Mouse (Mus musculus) neural tube, embryonic 12.5 days (tissue): ENCODE results near the gene Pik3ip1. TPM values are rescaled to one million over a fixed set of nuclear protein-coding genes. Genes with fewer than 3 reads are reported as not detected.

Source experiments
- ATAC-seq: fragments of 200-750 bp; cut with Nextera tagmentation; 2 replicates; pipeline ENCODE4 v1.8.0; 2017; ENCODE audit warnings: low read depth, mild to moderate bottlenecking, moderate TSS enrichment, moderate library complexity; ENCODE audit not compliant: low FRiP score
- H3K27ac ChIP-seq: fragments of 300-500 bp; sonication (generic); 2 replicates; pipeline ENCODE4 v1.5.1; 2016
- H3K27me3 ChIP-seq: fragments of 300-500 bp; sonication (generic); replicated peaks from 2 replicates; pipeline ENCODE4 v1.6.1; 2016; ENCODE audit warnings: mild to moderate bottlenecking
- H3K36me3 ChIP-seq: fragments of 300-500 bp; sonication (generic); 2 replicates; pipeline ENCODE4 v1.6.1; 2016; ENCODE audit warnings: mild to moderate bottlenecking
- H3K4me1 ChIP-seq: fragments of 300-500 bp; sonication (generic); 2 replicates; pipeline ENCODE4 v1.6.1; 2016
- H3K4me2 ChIP-seq: fragments of 300-500 bp; sonication (generic); replicated peaks from 2 replicates; pipeline ENCODE4 v1.6.1; 2016; ENCODE audit warnings: mild to moderate bottlenecking
- H3K4me3 ChIP-seq: fragments of 300-500 bp; sonication (generic); 2 replicates; pipeline ENCODE4 v1.5.1; 2016
- H3K9ac ChIP-seq: fragments of 300-500 bp; sonication (generic); 2 replicates; pipeline ENCODE4 v1.6.1; 2016; ENCODE audit warnings: mild to moderate bottlenecking
- H3K9me3 ChIP-seq: fragments of 300-500 bp; sonication (generic); 2 replicates; pipeline ENCODE4 v1.6.1; 2016; ENCODE audit warnings: mild to moderate bottlenecking
- WGBS: fragments of 180-500 bp; shearing (Covaris S2); methylation state at CpG from one replicate; pipeline ENCODE4 v1.1.7; 2016; 5-methylcytosine and 5-hydroxymethylcytosine counted together
- polyA plus RNA-seq: library from polyadenylated mRNA; unstranded; fragments of >200 nt; fragmentation: Nextera tagmentation; extraction: Ambion mirVana; gene quantifications from 2 replicates; pipeline ENCODE4 v1.2.1, GENCODE M21; 2016

Pik3ip1 gene
- polyA plus RNA-seq, 1 experiment from 2014 or later, result 21.2 TPM

DNA sequence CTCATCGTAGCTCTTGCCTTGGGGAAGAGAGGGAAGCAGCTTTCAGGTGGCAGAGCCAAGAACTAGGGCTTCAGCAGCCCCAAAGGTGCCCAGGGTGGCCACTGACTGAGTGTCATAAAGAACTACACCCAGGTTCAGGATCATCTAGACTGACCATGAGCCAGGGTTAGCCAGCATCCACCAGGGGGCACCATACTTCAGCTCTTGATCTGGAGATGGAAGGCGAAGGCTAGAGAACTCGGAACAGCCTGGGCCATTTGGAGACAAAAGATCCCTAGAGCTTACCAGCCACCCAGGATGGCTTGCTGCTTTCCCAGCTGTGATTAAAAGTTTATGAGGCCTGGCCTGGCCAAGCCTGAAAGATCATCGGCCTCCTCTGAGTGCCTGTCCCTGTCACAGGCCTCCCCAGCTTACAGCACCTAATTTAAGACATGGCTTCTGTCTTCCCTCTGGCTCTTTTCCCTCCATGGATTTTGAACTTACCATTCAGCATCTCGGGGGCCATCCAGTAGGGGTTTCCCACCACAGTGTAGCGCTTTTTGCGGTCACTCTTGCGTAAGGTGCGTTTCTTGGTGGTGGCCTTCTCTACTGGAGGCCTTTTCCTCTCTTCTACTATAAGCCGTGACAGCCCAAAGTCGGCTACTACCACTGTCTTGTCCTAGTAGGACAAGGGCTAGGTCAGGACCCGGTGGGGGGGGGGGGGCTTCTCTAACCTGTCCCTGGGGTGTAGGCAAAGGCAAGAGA lies 17.1 kb downstream of the Pik3ip1 start:
- WGBS, result 58% methylated on average over 12 of the region's 12 CpGs
- Histone ChIP-seq H3K9me3 (no peaks in the 10 kb centered on the region), H3K4me3 (no peak overlapping the region), H3K4me1 (peaks cover 14% of the 10 kb centered on the region), H3K9ac (no peak overlapping the region), H3K36me3 (peaks cover 65% of the 10 kb centered on the region), H3K4me2 (no peak overlapping the region), H3K27me3 (no peaks in the 10 kb centered on the region), H3K27ac (no peak overlapping the region)
- ATAC-seq, result peak; percentile 67; the same call in 1 of the 2 replicates

DNA sequence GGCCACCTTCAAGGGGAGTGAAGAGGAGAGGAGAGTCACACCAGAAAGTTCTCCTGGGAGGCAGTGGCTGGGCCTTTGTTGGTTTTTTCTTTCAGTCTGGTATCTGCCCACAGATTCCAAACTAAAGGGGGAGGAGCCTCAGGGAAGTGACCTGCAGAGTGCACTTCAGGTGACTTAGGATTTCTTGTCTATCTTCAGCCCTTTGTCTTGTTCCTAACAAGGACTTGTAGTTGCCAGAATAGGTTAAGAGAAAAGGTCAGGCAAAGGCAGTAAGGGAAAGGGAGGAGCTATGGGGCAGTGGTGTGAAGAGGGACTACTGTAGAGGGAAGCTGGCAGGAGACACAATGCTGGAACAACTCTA lies 17.6 kb downstream of the Pik3ip1 start:
- Histone ChIP-seq H3K9me3 (no peaks in the 10 kb centered on the region), H3K4me2 (no peak overlapping the region), H3K36me3 (peaks cover 71% of the 10 kb centered on the region), H3K4me1 (peaks cover 14% of the 10 kb centered on the region), H3K27me3 (no peaks in the 10 kb centered on the region), H3K27ac (no peak overlapping the region), H3K9ac (no peak overlapping the region), H3K4me3 (no peak overlapping the region)
- no peak for ATAC-seq

DNA sequence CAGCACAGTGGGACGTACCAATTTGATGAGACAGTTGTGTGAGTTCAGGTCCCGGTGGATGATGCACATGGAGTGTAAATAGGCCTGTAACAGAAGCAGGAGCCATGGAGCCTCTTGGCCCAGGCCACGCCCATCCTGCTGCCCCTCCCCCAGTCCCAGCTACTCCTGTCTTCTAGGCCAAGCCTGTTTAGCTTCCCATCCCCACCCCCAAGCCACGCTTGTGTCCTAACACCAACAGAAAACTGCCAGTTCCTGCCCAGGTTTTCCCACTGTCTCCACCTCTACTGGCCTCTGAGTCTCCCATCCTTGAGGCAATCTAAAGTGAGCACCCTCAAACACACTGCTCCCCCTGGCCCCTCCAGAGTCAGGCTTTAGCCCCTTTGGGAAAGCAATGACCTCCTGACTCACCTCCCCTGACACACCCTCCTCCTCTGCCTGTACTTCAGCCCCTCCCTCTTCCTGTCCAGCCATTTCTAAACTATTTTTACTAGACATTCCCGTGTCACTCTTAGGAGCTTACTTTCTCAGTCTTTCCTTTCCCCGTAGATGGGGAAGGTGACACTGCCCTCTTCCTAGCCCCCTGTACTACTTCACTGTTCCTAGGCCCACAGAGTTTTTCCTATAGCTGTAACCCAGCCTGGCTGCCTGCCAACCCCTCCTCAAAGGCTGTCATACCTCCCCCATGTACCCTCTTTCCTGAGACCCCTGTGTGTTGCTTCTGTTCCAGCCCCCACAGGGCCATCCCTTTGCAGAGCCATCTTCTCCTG lies 18.6 kb downstream of the Pik3ip1 start:
- Histone ChIP-seq H3K4me3 (no peak overlapping the region), H3K4me2 (no peak overlapping the region), H3K27me3 (no peaks in the 10 kb centered on the region), H3K9ac (peak overlapping the region; percentile 4; the same call in 1 of the 2 replicates), H3K4me1 (peaks cover 14% of the 10 kb centered on the region), H3K9me3 (no peaks in the 10 kb centered on the region), H3K27ac (no peak overlapping the region), H3K36me3 (peaks cover 74% of the 10 kb centered on the region)
- 35% methylated on average over 6 of the region's 6 CpGs for WGBS
- no peak for ATAC-seq

DNA sequence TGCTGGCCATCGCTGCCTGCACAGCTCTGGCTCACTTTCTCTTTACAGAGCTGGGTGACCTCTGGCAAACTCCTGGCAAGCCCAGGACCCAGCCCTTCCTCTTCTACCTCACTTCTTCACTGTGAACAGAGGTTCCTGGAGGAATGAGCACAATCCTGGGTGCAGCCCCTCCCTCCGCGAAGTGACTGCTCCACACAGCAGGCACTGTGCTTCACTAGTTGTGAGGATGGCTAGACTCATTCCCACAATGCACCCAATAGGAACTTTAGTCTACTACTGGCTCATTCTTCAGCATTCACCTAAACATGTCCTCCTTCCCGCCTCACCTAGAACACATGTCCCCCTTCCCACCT lies 19.1 kb downstream of the Pik3ip1 start:
- ATAC-seq, result no peak

DNA sequence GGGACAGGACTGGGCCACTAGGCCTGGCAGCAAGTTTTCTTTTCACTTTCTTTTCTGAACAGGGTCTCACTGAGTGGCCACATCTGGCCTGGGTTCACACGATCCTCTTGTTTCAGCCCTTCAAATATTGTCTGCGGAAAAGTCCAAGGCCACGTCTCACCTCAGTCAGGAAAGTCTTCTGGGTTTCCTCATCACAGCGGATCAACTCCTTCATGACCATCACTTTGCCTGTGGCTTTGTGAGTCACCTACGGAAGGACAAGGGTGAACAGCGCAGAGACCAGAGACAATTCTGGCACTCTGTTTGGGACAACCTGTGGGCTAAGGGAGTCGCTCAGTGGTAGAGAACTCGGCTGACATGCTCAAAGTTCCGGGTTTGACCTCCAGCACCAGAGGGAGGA lies 21.9 kb downstream of the Pik3ip1 start:
- H3K36me3 ChIP-seq, result peaks cover 72% of the 10 kb centered on the region

More for the DNA sequence above, 19.1 kb downstream of the Pik3ip1 start:
- H3K9ac ChIP-seq, result peak overlapping the region; percentile 4; the same call in 1 of the 2 replicates
- no peak overlapping the region for H3K27ac ChIP-seq
- no peaks in the 10 kb centered on the region for H3K27me3 ChIP-seq
- H3K4me1 ChIP-seq, result peaks cover 14% of the 10 kb centered on the region
- H3K4me3 ChIP-seq, result no peak overlapping the region
- WGBS, result 86% methylated on average over 4 of the region's 4 CpGs
- peaks cover 74% of the 10 kb centered on the region for H3K36me3 ChIP-seq
- H3K9me3 ChIP-seq, result no peaks in the 10 kb centered on the region
- H3K4me2 ChIP-seq, result no peak overlapping the region

DNA sequence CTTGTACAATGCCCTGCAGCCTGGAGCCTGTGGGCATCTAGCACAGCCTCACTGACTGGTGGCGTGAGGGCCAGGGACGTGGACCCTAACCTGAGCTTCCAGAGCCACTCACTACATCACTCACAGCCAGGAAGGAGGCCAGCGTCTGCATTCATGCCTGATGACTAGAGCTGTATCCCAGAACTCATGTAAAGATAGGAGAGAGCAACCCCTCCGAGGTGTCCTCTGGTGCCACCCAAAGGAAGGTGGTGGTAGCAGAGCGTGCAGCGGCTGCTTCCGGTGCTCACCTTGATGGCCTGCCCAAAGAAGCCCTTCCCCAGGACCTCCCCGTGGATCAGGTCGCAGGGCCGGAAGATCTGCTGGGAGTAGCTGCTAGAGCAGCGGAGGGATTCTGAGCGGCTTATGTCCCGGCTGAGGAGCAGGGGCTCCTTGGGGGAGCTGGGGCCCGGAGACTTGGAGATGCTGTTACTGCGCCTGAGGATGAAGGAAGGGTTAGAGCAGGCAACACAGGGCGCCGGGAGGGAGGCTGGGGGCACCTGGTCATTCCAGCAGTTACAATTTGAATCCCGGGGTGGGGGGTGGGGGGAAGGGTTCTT lies 22.9 kb downstream of the Pik3ip1 start:
- Histone ChIP-seq H3K4me2 (no peak overlapping the region), H3K27me3 (no peaks in the 10 kb centered on the region), H3K36me3 (peaks cover 78% of the 10 kb centered on the region), H3K4me3 (no peak overlapping the region), H3K9ac (no peak overlapping the region), H3K4me1 (peaks cover 13% of the 10 kb centered on the region), H3K27ac (no peak overlapping the region), H3K9me3 (no peaks in the 10 kb centered on the region)
- 66% methylated on average over 18 of the region's 18 CpGs for WGBS
- ATAC-seq, result no peak

More for the DNA sequence above, 21.9 kb downstream of the Pik3ip1 start:
- H3K4me3 ChIP-seq, result no peak overlapping the region
- H3K9ac ChIP-seq, result no peak overlapping the region
- WGBS, result 94% methylated on average over 9 of the region's 9 CpGs
- H3K4me1 ChIP-seq, result peaks cover 14% of the 10 kb centered on the region
- H3K27me3 ChIP-seq, result no peaks in the 10 kb centered on the region
- no peak overlapping the region for H3K4me2 ChIP-seq
- no peak overlapping the region for H3K27ac ChIP-seq
- no peak for ATAC-seq
- no peaks in the 10 kb centered on the region for H3K9me3 ChIP-seq

DNA sequence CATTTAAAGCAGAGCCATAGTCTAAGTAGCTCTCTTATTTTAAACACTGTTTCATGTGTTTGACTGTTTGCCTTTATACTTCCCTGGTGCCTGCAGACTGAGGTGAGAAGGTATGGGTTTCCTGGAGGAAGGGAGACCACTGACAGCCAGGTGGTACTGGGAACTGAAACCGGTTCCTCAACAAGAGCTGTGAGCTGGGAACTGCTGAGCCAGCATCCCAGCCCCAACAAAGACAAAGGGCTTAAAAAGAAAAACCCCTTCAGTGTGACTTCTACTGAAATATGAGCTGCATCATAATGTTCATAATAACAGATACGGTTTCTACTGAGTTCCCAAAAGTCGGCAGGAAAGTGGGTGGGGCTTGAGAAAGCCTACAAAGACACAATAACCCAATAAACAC lies 32.7 kb downstream of the Pik3ip1 start:
- no peak for ATAC-seq
- WGBS, result 90% methylated on average over 3 of the region's 3 CpGs
- Histone ChIP-seq H3K9me3 (peaks cover 4% of the 10 kb centered on the region; the same call in 1 of the 2 replicates), H3K27ac (no peak overlapping the region), H3K36me3 (peaks cover 32% of the 10 kb centered on the region), H3K4me1 (no peaks in the 10 kb centered on the region), H3K27me3 (no peaks in the 10 kb centered on the region), H3K4me3 (no peak overlapping the region), H3K9ac (no peak overlapping the region), H3K4me2 (no peak overlapping the region)

DNA sequence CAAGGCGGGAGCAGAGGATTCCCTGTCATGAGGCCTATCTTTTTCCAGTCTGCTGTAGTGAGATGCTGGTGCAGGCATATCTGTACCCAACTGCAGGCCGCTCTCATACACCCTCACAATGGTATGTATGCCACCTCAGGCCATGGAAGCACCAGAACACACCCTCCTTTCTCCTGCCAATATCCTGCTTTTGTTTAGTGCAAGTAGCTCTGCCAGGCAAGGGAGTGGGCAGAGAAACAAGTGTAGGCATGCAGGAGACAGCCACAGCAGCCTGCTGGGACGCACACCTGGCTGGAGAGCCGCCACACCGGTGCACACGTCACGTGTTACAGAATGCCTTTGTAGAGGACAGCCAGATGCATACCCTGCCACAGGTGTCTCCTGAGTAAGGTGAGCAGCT lies 36.2 kb downstream of the Pik3ip1 start:
- no peak overlapping the region for H3K4me3 ChIP-seq
- H3K9me3 ChIP-seq, result peaks cover 4% of the 10 kb centered on the region; the same call in 1 of the 2 replicates
- 92% methylated on average over 7 of the region's 7 CpGs for WGBS
- no peak for ATAC-seq
- H3K4me1 ChIP-seq, result peaks cover 22% of the 10 kb centered on the region
- H3K9ac ChIP-seq, result no peak overlapping the region
- H3K4me2 ChIP-seq, result no peak overlapping the region
- peaks cover 7% of the 10 kb centered on the region; the same call in 1 of the 2 replicates for H3K36me3 ChIP-seq
- H3K27me3 ChIP-seq, result no peaks in the 10 kb centered on the region
- no peak overlapping the region for H3K27ac ChIP-seq

DNA sequence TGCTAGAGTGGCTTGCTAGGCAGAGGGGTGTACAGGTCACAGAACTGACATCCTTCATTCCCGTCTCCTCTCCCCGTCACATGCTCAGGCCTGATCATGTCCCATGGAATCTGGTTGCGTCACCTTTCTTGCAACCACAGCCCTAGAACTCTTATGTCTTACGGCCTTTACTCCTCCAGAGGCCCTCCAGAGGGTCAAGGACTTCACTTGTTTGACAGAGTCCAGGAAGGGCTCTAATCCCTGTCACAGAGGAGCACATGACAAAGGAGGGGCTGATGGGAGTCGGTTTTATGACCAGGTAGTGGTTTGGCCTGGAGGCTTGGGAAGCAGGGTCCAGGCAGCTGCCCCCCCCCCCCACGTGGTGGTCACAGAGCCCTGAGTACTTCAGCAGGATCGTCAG lies 38.8 kb downstream of the Pik3ip1 start:
- no peak overlapping the region for H3K9ac ChIP-seq
- H3K4me1 ChIP-seq, result peaks cover 36% of the 10 kb centered on the region

DNA sequence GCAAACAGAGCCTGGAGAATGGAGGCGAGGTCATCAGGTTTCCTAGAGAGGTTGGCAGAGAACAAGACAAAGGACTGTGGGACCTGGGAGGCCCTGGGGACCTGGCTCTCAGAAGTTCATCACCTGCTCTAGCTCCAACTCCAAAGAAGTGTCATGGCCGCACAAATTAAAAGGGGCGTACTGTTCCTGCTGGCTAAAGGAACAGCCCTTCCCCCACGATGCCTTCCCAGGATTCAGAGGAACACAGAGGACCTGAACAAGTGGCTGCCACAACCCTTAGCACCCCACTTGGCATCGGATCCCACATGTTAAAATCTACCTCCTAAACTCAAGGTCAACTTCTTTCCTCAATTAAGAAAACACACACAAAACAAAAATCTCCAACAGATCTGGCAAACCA lies 39.2 kb downstream of the Pik3ip1 start:
- Histone ChIP-seq H3K4me1 (peaks cover 40% of the 10 kb centered on the region), H3K9me3 (no peaks in the 10 kb centered on the region), H3K9ac (0 out of 2 replicates have a peak overlapping the region, but pooled peaks have one; percentile 80), H3K4me3 (no peak overlapping the region), H3K27ac (no peak overlapping the region), H3K4me2 (peak overlapping the region; percentile 82), H3K27me3 (no peaks in the 10 kb centered on the region), H3K36me3 (no peaks in the 10 kb centered on the region)
- ATAC-seq, result no peak
- 66% methylated on average over 5 of the region's 5 CpGs for WGBS

More for the DNA sequence above, 38.8 kb downstream of the Pik3ip1 start:
- H3K36me3 ChIP-seq, result no peaks in the 10 kb centered on the region
- H3K27me3 ChIP-seq, result no peaks in the 10 kb centered on the region
- ATAC-seq, result no peak
- H3K4me3 ChIP-seq, result no peak overlapping the region
- no peaks in the 10 kb centered on the region for H3K9me3 ChIP-seq
- peak overlapping the region; percentile 82 for H3K4me2 ChIP-seq
- WGBS, result 56% methylated on average over 7 of the region's 7 CpGs
- no peak overlapping the region for H3K27ac ChIP-seq

DNA sequence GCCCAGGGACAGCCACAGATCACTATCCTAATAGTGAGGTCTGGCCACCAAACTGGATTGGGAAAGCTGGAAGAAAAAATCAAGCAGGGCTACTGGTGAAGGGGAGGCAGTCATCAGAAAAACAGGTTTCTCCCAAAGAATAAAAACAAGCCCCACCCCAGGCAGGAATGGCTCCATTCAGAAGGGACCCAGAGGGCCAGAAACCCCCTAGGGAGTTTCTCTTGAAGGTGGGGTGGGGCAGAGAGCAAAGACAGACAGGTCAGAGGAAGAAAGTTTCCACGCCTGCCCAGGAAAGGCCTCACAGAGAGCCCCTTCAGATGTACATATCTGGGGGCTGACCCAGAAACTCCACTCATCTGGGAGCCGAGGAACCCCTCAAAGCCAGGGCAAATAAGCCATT lies 40.0 kb downstream of the Pik3ip1 start:
- Histone ChIP-seq H3K27ac (no peak overlapping the region), H3K27me3 (no peaks in the 10 kb centered on the region), H3K4me1 (peaks cover 45% of the 10 kb centered on the region), H3K4me2 (peak overlapping the region; percentile 82), H3K4me3 (peak overlapping the region; percentile 59), H3K9me3 (no peaks in the 10 kb centered on the region), H3K36me3 (no peaks in the 10 kb centered on the region), H3K9ac (peak overlapping the region; percentile 80)
- ATAC-seq, result no peak
- WGBS, result 74% methylated on average over 2 of the region's 2 CpGs

DNA sequence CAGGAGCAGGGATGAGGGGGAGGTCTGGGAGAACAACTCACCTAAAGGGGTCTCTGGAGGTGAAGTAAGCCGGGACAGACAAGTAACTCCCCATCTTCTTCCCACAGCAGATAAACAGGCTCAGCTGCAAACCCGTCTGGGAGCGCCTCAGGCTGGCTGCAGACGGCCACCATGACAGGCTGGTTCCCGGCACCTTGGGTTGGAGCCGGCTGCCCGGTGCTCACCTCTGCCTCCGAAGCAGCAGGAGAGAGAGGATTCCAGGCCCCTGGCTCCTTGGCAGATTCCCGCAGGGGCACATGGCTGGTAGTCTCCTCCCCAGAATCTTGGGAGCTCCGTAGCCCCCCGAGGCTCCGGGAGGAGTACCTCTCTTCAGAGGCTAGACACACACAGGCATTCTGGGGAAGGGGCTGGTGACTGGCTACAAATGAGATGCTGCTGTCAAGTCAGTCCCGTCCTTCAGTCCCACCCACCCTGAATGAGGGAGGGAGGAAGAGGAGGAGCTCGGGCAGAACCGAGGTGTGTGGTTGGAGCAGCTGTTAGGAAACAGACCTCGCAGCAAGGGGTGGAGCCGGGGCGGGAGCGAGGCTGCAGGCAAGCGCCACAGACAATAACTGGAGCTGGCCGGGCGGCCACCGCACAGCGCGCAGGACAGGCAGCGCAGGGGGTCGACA lies 40.9 kb downstream of the Pik3ip1 start:
- Histone ChIP-seq H3K9me3 (no peaks in the 10 kb centered on the region), H3K27me3 (no peaks in the 10 kb centered on the region), H3K27ac (peak overlapping the region; percentile 67), H3K36me3 (no peaks in the 10 kb centered on the region), H3K9ac (peak overlapping the region; percentile 80), H3K4me1 (peaks cover 45% of the 10 kb centered on the region), H3K4me2 (peak overlapping the region; percentile 82), H3K4me3 (peak overlapping the region; percentile 59)
- peak; percentile 91 for ATAC-seq
- 2% methylated on average over 27 of the region's 27 CpGs for WGBS
